Mouse (Mus musculus) v-Abl transformed pro-B cells (cell line): ENCODE measurements around the gene Bco1.

Experiments used
- in situ Hi-C, 2 experiments: fragments of 400-800 bp; cut with MboI; formaldehyde crosslinking; loops; one replicate each; pipeline ENCODE4 v1.15.1; 2025; ENCODE audit not compliant: unreplicated experiment in 2 of 2

The Bco1 gene

DNA sequence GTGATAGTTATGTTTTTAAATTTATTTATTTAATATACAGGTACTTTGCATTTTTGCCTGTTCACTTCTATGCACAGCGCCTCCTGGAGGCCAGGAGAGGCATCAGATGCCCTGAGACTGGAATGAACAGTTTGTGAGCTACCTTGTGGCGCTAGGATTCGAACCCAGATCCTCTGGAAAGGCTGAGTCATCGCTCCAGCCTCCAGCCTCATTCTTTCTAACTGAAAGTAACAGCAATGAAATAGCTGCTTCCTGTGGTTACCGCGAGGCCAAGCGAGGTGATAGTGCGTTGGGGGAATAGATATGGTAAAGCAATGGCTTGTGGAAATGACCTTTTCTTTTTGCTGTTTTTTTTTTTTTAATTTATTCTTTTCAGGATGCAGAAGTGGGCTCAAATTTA lies 31.4 kb downstream of the Bco1 start:
- in situ Hi-C loops: no loop called here

DNA sequence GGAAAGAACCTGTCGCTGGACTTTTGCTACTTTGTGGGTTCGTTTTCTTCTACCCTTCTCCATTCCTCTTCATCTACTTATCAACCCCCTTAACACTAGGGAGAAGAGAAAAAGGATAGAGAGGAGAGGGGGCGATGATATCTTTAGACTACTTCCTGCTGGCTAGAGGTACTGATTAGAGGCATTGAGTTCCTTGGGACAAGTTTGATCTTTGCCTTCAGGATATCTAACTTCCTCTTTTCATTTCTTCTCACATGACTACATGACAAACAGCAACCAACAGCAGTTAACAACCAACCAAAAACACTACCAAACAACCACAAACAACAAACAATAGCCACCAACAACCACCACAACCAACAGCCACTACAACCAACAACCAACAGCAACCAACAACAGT lies 38.0 kb downstream of the Bco1 start:
- in situ Hi-C loops: no loop called here

- in situ Hi-C loops: no loop called here
These were observed 40.7 kb downstream of the Bco1 start for GRCm38 (mm10) chr8:117136351-117136750.

GRCm38 (mm10) chr8:117136763-117137162 lies 41.1 kb downstream of the Bco1 start:
- in situ Hi-C loops: no loop called here

- in situ Hi-C loops: no loop called here
These were observed 41.7 kb downstream of the Bco1 start for GRCm38 (mm10) chr8:117137357-117137756.

DNA sequence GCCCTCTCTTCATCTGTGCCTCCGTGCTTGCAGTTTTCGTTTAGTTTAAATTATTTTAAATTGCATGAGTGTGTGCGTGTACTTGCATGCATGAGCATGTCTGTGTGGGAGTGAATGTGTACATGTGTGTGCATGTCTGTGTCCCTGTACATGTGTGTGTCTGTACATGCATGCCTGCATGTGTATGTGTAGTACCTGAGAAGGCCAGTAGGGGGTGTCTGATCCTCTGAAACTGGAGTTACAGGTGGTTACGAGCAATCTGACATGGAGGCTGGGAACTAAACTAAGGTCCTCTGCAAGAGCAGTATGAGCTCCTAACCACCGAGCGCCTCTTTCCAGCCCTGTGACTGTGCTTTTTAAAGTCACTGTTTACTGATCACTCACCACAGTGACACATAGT lies 52.9 kb downstream of the Bco1 start:
- in situ Hi-C loops: no loop called here

DNA sequence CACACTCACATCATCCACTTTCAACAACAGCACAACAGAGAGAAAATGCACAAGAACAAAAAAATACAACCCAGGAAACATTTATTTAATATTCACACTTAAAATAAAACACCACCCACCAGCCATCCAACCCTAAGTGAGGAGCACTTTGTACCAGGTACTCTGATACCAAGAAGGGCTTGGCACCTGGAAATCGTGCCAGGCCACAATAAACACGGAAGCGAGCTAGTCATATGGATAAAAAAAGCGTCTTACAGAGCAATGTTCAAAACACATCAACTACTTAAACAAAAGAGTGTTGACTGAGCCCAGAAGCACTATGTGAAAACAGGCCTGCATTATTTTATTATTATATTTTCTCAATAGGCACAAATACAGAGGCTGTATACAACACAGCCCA lies 60.5 kb downstream of the Bco1 start:
- in situ Hi-C loops: no loop called here

DNA sequence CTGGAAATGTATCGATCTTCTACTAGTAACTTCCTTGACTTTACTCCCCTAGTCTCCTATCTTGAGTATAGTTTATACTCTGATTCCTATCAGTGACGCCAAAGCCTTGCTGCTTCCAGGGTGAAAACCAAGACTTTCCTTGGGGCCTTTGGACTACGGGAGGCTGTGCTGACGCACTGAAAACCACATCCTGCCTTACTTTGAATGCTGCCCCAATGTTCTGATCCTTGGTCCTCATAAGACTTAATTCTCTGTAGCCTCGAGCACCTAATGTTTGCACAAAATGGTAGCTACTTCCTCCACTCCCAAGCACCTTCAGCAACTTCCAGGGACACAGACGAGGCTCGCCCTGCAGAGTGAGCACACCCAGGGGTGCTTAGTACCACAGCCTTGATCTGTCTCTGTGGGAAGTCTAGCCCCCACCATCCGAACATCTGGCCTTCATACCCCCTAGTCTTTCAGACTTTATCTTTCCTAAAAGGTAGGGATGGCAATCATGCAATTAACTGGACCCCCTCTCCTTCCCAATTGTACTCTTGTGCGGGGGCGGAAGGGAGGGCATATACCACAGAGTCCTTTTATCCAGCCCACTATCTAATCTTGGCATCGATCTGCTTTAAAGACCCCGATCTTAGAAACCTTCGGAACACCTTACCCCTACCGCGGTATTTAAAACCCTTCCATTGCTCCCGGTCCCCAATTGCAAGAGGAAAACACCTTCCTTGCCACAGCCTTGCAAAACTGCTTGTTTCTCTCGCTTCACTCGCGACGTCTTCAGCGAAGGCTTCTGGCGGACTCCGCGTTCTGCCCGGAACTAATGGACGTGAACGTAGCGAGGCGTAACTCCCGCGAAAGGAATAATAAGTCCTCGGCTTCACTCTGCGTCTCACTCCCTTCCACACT lies 61.5 kb downstream of the Bco1 start:
- in situ Hi-C loops: no loop called here

GRCm38 (mm10) chr8:117157769-117158091 lies 62.1 kb downstream of the Bco1 start:
- in situ Hi-C loops: no loop called here

DNA sequence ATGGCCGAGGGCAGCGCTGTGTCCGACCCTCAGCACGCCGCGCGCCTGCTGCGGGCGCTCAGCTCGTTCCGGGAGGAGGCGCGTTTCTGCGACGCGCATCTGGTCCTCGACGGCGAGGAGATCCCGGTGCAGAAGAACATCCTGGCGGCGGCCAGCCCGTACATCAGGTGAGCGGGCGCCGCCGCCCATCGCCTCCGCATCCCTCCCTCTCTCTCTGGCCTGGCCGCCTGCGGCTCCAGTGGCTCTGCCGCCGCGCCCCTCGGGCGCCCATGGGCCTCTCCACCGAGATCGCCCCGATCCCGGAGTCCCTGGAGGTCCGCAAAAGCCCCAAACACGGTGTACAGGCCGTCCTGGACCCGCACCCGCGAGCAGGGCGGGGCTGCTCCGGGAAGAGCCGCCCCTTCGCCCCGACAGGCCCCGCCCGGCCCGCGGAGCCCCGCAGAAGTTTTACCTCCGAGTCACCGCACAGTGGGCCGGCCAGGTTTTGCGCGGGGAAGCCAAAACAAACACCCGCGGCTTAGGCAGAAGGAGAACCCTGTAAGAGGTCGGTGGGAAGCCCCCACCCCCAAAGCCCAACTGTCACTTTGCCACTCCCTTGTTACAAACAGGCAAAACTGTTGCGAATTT lies 62.6 kb downstream of the Bco1 start, which contains the start of gene Gan:
TSS of gene Gan (plus strand) at position 1 of the 627 bp plus-strand sequence.
- in situ Hi-C loops: no loop called here

- in situ Hi-C loops: no loop called here
These were observed 63.4 kb downstream of the Bco1 start for GRCm38 (mm10) chr8:117159031-117159430.

DNA sequence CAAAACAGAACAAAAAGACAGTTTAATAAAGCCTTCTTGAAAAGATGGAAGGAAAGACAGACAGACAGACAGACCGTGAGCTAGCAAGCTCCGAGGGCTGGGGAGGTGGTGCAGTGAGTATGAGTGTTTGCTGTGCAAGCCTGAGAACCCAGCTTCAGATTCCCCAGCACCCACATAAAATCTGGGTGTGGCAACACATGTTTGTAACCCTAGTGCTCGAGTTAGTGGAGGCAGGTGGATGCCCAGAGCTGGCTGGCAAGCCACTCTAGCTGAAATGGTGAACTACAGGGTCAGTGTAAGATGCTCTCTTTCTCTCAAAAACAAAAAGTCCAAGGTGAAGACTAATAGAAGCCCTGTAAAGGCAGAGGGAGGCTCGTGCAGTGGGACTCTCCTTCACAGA lies 69.3 kb downstream of the Bco1 start:
- in situ Hi-C loops: no loop called here

DNA sequence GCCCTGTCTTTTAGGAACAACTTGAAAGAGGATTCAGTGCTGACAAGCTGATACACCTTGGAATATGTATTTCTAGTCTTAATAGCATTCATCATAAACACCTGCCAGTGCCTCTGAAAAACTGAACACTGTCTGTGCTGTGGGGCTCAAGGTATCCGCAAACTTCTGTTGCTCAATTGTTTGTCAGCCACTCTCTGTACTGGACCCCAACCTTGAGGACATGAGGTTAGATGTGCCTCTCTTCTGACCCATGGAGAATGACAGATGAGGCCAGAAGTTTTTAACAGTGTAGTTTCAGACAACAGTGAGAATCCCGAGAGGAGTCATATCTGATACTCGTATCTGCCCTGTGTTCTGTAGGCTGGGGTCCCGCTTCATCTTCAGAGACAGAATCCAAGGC lies 69.9 kb downstream of the Bco1 start:
- in situ Hi-C loops: no loop called here

DNA sequence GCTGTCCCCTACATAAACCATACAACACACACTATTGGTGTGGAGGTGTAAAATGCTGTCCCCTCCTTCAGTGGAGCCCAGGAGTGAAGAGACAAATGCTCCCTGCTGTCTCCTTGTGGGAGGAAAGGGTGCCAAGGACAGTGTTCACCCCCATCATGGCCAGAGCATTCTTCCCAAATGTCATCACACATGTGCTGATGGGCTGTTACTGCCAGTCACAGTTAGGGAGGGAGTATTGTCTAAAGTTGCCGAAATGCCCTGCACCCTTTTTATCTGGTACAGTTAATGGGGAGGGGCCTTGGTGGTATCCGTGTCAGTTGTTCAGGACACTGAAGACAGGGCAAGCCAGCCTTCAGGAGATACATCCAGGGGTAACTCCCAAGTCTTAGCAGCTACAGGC lies 70.9 kb downstream of the Bco1 start:
- in situ Hi-C loops: no loop called here

- in situ Hi-C loops: no loop called here
These were observed 71.7 kb downstream of the Bco1 start for GRCm38 (mm10) chr8:117167243-117167883.

- in situ Hi-C loops: no loop called here
These were observed 72.7 kb downstream of the Bco1 start for GRCm38 (mm10) chr8:117168378-117168777.

GRCm38 (mm10) chr8:117171826-117172225 lies 76.2 kb downstream of the Bco1 start:
- in situ Hi-C loops: no loop called here

DNA sequence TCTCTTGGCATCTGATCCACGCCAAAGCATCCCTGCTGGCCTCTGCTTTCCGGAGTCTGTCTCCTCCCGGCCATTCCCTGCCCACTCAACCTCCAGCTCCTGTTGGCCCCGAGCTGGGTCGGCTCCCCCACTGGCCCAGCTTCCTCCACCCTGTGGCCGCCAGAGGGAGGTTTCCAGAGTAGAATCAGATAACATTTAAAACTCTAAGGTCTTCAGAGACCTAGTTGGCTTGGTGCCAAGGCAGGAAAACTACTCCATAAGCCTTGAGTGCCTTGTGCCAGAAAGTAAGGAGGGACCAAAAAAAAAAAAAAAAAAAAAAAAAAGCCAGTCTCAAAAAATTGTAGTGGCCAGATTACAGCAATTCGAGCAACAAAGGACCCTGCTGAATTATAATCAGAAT lies 77.2 kb downstream of the Bco1 start:
- in situ Hi-C loops: no loop called here

DNA sequence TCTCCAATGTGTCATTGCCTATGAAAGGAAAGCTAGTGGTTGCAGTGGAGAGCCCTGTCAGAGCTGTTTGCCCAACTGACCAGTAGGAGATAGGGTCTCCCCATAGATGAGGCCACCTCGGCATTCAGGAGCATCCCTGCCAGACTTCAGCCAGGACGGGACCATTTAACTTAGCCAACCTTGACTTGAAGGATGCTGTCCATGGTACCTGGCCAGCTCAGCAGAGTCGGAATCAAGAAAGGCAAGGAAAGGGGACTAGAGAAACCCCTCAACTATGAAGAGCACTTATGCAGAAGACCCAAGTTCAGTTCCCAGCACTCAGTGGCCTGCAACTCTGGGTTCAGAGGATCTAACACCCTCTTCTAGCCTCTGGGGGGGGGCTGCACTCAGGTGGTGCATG lies 78.0 kb downstream of the Bco1 start:
- in situ Hi-C loops: no loop called here

GRCm38 (mm10) chr8:117174536-117174935 lies 78.9 kb downstream of the Bco1 start:
- in situ Hi-C loops: no loop called here

DNA sequence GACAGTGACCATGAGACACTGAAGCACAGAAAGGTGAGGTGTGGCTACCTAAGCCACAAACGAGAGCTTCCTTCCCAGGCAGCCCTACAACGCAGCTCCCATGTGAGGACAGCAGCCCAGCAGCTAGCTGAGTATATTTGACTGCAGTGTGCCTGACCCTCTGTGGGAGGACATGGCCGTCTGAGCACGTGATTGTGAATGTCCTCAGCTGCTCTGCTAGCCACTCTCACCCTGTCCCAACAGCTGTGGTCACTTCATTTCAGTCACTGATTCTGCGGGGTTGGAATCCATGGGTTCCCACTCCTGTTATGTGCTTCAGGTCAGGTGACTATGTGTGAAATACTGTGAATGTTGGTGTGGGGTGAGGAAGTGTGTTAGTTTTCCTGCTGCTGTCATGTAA lies 80.7 kb downstream of the Bco1 start:
- in situ Hi-C loops: no loop called here

DNA sequence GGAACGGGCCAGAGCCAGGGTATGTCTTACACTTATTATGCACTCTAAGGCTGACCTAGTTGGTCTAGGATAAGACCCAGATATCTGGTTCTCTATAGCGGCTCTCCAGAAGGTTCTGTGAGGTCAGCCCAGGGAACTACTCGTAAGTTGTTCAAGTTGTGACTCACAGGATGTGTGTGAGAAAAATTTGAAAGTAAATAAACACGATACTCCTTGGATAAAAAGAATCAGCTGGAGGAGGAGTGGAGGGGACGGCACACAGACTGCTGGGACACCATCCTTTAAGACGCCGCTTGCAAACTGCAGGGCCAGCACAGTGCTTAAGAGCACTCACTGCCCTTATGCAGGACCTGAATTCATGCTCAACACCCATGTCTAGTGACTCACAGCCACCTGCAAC lies 81.6 kb downstream of the Bco1 start:
- in situ Hi-C loops: no loop called here
